Mouse (Mus musculus) CH12F3 (cell line): ENCODE results near the gene Sptssb.

Source experiments
- in situ Hi-C: fragments of 300-500 bp; cut with MboI; formaldehyde crosslinking; loops from 2 replicates; pipeline ENCODE4 v1.14.3; 2020; ENCODE audit warnings: low sequenced_read_pairs

Sptssb gene

DNA sequence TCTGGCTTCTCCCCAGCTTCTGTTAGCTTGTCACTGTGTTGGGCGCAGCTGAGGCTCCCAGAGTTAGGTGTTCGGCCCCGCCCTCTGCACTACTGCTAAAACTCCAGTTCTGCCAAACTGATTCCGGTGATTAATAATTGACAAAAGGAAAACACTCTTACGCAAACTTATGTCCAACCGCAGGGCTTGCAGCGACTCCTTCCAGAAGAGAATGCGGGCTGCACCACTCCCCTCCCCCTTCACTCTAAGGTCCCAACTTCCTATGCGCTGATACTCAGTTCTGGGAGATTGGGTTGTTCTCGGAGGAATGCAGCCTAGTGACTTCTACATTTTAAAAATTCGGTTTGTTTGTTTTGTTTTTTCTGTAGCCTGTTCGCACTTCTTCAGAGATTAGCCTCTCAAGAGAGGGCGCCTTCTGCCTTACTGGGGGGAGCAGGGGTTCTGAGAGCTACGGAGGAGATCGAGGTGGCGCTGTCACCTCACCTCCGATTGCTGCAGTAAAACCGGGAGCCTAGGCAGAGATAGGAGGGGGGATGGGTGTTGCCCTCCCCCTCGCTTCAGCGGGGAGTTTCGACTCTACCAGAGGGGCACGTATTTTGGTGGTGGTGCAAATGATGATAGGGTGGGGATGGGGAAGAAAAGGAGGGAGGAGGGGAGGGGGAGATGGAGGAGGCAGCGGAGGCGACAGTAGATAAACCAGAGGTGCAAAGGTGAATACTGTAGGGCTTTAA is at the start of gene Sptssb:
Gene Sptssb (minus strand): TSS at position 83 of the 731 bp plus-strand sequence.
- in situ Hi-C loops, result no loop called here

DNA sequence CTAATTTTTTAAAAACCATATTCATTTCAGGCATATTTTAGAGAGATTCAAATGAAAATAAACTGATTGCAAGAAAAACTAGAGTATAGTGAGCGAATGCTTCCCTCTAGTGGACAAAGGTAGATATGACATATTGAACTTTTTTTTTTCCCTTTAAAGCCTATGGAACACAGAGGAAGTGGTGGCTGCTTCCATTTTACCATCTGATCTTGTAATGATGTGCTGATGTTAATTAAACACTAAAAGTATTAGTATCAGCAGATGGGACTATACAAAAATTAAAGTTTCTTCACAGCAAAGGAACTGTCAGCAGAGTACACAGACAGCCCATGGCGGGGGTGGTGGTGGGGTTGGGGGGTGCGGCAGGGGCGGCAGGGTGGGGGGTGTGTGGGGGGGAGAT is 48.3 kb upstream of the Sptssb start:
- in situ Hi-C loops, result loop anchor here (10.0 to 25.0 kb wide), 2 partner anchors 153 to 646 kb away; no protein-coding TSS in a partner anchor

DNA sequence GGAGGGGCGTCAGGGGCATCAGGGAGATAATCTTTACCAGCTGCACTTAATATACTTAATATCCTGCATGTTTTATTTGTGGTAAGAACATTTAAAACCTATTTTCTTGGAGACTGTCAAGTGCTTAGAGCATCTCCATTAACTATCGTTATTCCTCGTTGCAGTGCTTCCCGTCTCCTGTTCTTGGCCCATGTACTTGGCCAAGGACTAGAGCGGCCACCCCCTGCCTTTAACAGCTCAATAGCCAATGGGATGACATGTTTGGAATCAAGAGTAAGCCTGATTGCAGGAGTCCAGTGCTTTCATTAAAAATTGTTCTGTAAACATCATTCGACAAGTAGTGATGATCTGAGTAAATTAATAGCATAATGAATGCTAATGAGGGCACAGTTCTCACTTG is 47.8 kb upstream of the Sptssb start:
- in situ Hi-C loops, result loop anchor here (10.0 to 25.0 kb wide), 2 partner anchors 153 to 645 kb away; no protein-coding TSS in a partner anchor

DNA sequence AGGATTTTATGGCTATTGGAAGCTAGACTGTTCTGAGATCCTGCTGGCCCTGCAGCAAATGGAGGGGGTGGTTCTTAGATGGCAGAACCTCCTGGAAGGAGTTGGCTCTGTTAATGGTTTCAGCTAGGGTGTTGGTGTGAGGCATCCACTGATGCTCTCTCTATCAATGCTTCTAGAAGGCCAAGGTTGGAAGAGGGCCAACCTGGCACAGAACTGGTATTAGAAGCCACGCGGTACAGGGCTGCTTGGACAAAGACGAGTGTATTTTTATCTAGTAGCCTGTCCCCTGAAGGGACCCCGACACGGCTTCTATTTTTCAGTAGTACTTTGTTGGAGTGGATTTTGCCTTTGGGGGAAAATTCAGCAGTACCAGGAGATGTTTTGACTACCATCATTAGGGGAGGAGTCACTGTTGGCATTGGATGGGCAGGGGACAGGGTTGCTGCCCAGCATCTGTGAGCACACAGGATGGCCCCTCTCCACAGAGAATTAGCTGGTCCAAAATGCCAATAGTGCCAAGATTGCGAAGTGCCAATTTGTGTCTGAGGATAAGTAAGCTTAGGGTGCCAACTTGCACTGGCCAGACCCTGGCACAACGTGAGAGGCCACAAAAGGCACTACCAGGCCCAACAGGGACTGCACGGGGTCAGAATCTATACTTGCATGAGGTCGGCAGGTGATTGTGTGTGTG is 43.2 kb upstream of the Sptssb start:
- in situ Hi-C loops, result loop anchor here (10.0 to 25.0 kb wide), 2 partner anchors 148 to 641 kb away; no protein-coding TSS in a partner anchor

DNA sequence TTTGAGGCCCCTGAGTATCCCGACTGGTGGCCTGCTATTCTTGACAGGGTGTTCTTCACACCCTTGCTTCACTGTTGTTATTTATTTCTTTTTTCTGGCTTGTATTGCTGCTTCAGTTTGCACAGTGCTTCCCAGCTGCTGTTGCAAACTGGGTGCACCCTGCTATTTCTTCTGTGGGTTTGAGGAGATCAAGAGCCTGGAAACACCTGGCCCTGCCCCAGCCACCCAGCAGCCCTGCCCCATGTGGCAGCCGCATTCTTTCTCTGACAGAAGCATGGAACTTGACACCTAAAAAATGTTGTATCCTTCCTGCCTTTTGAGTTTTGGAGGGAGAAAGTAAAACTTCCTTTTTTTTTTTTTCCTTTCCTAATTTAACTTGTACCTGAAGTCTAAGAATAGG is 42.6 kb upstream of the Sptssb start:
- in situ Hi-C loops, result loop anchor here (10.0 to 25.0 kb wide), 2 partner anchors 148 to 640 kb away; no protein-coding TSS in a partner anchor

GRCm38 (mm10) chr3:69901874-69902381 is 42.2 kb upstream of the Sptssb start:
- in situ Hi-C loops, result loop anchor here (10.0 to 25.0 kb wide), 2 partner anchors 147 to 640 kb away; no protein-coding TSS in a partner anchor

DNA sequence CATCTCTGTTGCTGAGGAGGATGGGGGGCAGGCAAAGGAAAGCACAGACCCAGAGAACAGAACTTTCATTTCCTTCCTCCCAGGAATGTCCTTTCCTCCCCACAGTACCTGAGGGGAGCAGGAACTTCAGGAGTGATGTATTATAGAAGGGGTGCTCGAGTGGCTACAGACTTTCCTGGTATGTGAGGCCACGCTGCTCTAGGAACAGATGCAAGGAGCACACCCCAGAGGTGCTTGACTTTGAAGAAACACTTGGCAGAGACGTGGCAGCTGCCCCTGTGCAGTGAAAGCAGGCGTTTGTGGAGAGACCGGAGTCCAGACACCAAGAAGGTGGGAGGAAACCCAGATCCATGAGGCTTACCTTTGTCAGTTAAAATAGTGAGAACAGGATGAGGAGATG is 40.6 kb upstream of the Sptssb start:
- in situ Hi-C loops, result loop anchor here (10.0 to 25.0 kb wide), 2 partner anchors 146 to 638 kb away; no protein-coding TSS in a partner anchor

- in situ Hi-C loops, result no loop called here
Measured at GRCm38 (mm10) chr3:69897917-69898594, 38.3 kb upstream of the Sptssb start.

- in situ Hi-C loops, result no loop called here
Measured at GRCm38 (mm10) chr3:69895516-69895915, 35.8 kb upstream of the Sptssb start.

DNA sequence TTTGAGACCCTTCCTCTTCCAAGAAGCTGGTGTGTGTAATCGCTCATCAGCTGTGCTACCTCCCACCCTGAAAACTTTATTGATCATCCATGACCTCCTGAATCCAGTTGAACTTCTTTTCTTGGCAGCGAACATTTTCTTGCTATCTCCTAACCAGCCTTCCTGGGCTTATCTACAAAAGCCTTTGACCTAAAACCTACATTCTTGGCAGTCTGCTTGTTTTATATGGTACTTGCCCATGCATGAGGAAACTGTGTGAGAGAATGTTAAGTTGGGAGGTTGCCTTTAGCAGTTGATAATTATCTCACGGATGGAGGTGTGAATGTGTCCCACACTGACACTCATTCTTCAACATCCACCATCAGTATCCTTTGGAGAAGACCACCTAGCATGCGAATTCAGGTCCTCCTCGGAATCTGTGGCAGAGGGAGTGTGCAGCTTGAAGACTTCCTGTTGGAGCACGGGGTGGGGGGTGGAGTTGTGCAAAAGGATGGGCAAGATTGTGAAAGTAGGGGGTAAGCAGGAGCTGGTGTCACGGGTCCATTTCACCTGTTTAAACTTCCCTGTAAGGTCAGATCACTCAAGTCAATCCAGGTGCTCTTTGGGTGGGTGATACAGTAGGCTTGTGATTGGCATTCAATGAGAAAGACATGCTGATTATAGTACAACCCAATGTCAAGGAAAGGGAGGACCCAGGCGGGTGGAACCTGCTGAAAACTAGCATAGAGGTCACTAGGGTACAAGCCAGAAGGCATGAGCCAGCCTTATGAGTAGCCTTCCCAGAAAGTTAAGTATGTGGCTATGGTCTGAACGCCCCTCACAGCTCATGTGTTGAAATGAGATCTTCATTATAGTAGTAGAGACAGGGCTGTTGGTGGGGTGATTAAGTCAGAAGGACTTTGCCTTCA is 32.7 kb upstream of the Sptssb start:
- in situ Hi-C loops, result no loop called here

DNA sequence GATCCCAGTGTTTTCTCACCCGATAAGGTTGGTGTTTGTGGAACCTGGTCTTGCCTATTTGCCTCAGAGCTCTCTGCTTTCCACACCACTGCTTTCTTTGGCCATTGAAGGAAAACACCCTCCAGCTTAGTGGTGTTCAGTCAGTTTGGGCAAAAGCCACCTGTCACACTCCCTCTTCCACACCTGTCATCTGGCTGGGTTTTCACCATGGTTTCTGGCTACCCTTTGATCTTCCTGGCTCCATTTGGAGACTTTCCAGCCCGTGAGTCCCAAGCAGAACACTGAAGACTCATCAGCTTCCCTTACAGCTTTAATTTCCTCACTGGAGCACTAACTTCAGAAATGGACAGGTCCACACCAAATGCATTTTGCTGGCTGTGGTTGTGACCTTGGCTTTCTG is 26.1 kb upstream of the Sptssb start:
- in situ Hi-C loops, result no loop called here

DNA sequence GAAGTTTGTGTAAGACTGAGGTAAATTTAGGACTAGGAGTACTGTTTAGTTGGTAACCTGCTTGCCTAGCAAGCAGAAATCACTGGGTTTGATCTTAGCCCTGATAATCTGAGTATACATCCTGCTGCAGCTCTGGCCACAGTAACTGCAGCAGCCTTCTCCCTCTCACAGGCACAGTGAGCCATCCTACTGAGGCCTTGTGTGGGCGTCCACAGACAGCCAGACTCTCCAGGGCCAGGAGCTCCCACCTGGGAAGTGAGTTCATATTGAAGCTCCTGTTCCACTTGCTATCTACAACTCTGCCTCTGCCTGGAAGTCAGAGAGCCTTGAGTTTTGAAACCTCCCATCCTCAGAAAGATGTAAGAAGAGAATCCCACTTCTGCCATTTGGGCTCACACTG is 24.0 kb upstream of the Sptssb start:
- in situ Hi-C loops, result no loop called here

GRCm38 (mm10) chr3:69877538-69877937 is 17.8 kb upstream of the Sptssb start:
- in situ Hi-C loops, result no loop called here

- in situ Hi-C loops, result no loop called here
Measured at GRCm38 (mm10) chr3:69874721-69875120, 15.0 kb upstream of the Sptssb start.

DNA sequence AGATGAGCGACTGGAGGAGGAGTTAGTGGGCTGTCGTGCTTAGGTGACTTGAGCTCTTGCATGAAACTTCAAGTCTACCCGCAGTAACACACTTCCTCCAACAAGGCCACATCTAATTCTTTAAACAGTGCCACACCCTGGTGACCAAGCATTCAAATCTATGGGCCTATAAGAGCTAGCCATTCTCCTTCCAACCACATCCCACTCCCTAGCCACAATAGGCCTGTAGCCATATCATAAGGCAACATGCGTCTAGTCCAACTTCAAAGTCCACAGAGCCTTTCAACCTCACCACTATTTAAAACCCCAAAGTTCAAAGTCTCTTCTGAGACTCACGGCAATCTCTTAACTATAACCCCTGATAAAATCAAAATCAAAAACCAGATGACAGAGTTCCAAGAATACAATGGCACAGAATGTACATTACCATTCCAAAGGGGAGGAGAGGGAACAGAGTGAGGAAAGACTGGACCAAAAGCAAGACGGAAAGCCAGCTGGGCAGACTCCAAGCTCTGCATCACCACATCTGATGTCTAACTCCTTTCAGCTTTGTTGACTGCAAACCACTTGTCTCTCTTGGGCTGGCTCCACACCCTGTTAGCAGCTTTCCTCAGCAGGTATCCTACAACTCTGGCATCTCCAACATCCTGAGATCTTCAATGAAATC is 13.1 kb upstream of the Sptssb start:
- in situ Hi-C loops, result no loop called here

GRCm38 (mm10) chr3:69871174-69871573 is 11.4 kb upstream of the Sptssb start:
- in situ Hi-C loops, result no loop called here

GRCm38 (mm10) chr3:69869702-69870101 is 10.0 kb upstream of the Sptssb start:
- in situ Hi-C loops, result no loop called here

DNA sequence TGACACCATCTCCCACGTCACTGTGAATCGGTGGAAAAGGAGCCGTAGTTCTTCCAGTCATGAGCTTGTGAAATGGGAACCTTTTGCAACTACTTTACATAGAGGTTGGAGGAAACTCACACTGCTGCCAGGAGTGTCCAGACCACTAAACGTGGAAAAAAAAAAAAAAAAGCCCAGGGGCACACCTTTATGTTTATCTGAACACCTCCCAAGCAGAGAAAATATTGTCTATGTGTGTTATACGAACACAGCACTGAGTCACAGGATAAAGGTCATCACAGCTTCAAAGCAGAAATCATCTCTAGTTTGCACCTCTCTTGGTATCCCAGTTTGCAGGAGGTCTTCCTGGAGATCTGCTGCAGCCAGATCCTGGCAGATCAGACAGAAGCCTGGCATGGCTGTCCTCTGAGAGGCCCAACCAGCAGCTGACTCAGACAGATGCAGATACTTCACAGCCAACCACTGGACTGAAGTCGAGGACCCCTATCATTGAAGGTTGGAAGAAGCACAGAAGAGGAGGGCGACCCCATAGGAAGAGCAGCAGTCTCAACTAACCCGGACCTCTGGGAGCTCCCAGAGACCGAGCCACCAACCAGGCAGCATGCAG is 2.2 kb upstream of the Sptssb start:
- in situ Hi-C loops, result no loop called here
